Mouse (Mus musculus) hindbrain, embryonic 11.5 days (tissue): ENCODE measurements around the gene Ano10. TPM values are rescaled to one million over a fixed set of nuclear protein-coding genes. Genes with fewer than 3 reads are reported as not detected.

Source experiments
- ATAC-seq: fragments of 200-750 bp; cut with Nextera tagmentation; 2 replicates; pipeline ENCODE4 v1.8.0; 2017; ENCODE audit warnings: mild to moderate bottlenecking, moderate TSS enrichment, moderate library complexity; ENCODE audit not compliant: low FRiP score
- DNase-seq: peaks from one replicate; pipeline ENCODE4 v3.0.0-alpha.2; 2015; ENCODE audit warnings: low spot score
- H3K27ac ChIP-seq: fragments of 300-500 bp; sonication (generic); 2 replicates; pipeline ENCODE4 v1.5.1; 2014; ENCODE audit warnings: mild to moderate bottlenecking, low read depth, low read length
- H3K27me3 ChIP-seq: fragments of 300-500 bp; sonication (generic); 2 replicates; pipeline ENCODE4 v1.6.1; 2014; ENCODE audit warnings: mild to moderate bottlenecking, low read length, moderate library complexity, mixed read lengths; ENCODE audit not compliant: control insufficient read depth, insufficient read depth
- H3K36me3 ChIP-seq: fragments of 300-500 bp; sonication (generic); 2 replicates; pipeline ENCODE4 v1.6.1; 2014; ENCODE audit warnings: mild to moderate bottlenecking, low read length, moderate library complexity, mixed read lengths; ENCODE audit not compliant: control insufficient read depth, insufficient read depth
- H3K4me1 ChIP-seq: fragments of 300-500 bp; sonication (generic); replicated peaks from 2 replicates; pipeline ENCODE4 v1.6.1; 2014; ENCODE audit warnings: low read length, mixed read lengths; ENCODE audit not compliant: control insufficient read depth, insufficient read depth
- H3K4me2 ChIP-seq: fragments of 300-500 bp; sonication (generic); replicated peaks from 2 replicates; pipeline ENCODE4 v1.6.1; 2014; ENCODE audit warnings: mild to moderate bottlenecking, low read depth, low read length
- H3K4me3 ChIP-seq: fragments of 300-500 bp; sonication (generic); 2 replicates; pipeline ENCODE4 v1.5.1; 2014; ENCODE audit warnings: low read depth, low read length
- H3K9ac ChIP-seq: fragments of 300-500 bp; sonication (generic); 2 replicates; pipeline ENCODE4 v1.6.1; 2014; ENCODE audit warnings: low read depth, low read length
- H3K9me3 ChIP-seq: fragments of 300-500 bp; sonication (generic); 2 replicates; pipeline ENCODE4 v1.6.1; 2016; ENCODE audit warnings: low read length; ENCODE audit not compliant: control insufficient read depth
- WGBS: fragments of 180-500 bp; shearing (Covaris S2); extraction: QIAGEN DNeasy Blood & Tissue Kit; methylation state at CpG from one replicate; pipeline ENCODE4 v1.1.7; 2014; 5-methylcytosine and 5-hydroxymethylcytosine counted together
- polyA plus RNA-seq: library from polyadenylated mRNA; unstranded; fragments of >200 nt; fragmentation: Nextera tagmentation; extraction: Ambion mirVana; gene quantifications from 2 replicates; pipeline ENCODE4 v1.2.1, GENCODE M21; 2014

Gene Ano10
- polyA plus RNA-seq, 1 experiment from 2014 or later, result 52.5 TPM

DNA sequence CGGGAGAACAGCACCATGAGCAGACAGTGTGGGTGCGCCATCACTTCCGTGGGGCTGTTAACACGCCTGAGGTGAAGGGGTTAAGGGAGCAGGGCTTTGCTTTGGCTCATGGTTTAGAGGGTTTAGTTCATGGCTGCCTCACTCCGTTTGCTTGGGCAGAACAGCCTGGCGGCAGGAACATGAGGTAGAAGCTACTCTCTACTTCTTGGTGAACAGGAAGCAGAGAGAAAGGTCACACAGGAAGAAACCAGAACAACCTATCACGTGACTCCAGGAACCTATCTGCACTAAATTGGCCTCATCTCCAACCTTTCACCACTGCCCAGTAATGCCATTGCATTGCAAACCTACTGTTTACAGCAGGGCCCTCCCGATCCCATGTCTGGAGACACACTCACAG, 48.3 kb downstream of the Ano10 start:
- H3K27ac ChIP-seq, result no peak overlapping the region
- H3K9me3 ChIP-seq, result no peaks in the 10 kb centered on the region
- no peak overlapping the region for H3K4me3 ChIP-seq
- no peak overlapping the region for H3K9ac ChIP-seq
- ATAC-seq (no peak), DNase-seq (no peak)
- H3K36me3 ChIP-seq, result no peaks in the 10 kb centered on the region
- H3K4me2 ChIP-seq, result no peak overlapping the region
- no peaks in the 10 kb centered on the region for H3K4me1 ChIP-seq
- WGBS, result 81% methylated on average over 8 of the region's 8 CpGs
- H3K27me3 ChIP-seq, result no peaks in the 10 kb centered on the region; the same call in 1 of the 2 replicates

DNA sequence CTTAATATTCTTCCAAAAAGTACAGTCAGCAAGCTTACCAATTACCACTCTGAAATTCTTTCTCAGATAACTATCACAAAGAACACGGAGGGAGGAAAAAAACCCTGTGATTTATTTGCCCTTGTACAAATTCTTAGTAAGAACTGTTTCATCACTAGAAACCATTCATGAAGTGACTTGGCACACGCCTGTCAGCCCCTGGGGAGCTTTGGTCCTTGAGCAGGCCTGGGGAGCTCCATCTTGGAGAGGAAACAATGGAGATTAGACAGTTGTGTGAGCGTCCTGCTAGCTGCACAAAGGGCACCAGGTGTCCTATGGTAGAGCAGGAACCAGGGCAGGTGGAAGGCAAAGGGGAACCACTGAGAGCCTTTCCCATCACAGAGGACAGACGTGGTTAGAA, 48.8 kb downstream of the Ano10 start:
- DNase-seq, result no peak
- Histone ChIP-seq H3K27me3 (no peaks in the 10 kb centered on the region; the same call in 1 of the 2 replicates), H3K4me2 (no peak overlapping the region), H3K9ac (no peak overlapping the region), H3K4me1 (no peaks in the 10 kb centered on the region), H3K9me3 (no peaks in the 10 kb centered on the region), H3K36me3 (no peaks in the 10 kb centered on the region), H3K4me3 (no peak overlapping the region), H3K27ac (no peak overlapping the region)
- ATAC-seq, result no peak
- WGBS, result 80% methylated on average over 4 of the region's 4 CpGs

DNA sequence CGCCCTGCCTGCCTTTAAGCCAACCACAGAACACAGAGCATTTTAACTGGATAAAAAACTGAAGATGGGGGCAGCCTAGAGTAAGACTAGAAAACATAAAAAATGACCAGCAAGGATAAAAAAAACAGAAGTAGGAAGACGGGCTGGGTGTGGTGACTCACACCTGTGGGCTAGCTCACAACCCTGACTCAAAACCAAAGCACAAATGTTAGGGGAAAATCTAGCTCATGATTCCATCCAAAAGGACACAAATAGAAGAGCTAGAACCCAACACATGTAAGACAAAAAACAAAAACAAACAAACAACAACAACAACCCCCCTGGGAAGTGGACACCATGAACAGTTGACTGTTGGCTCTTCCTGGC, 49.4 kb downstream of the Ano10 start:
- Histone ChIP-seq H3K9me3 (no peaks in the 10 kb centered on the region), H3K27ac (no peak overlapping the region), H3K4me3 (no peak overlapping the region), H3K36me3 (no peaks in the 10 kb centered on the region), H3K9ac (no peak overlapping the region), H3K4me2 (no peak overlapping the region), H3K4me1 (no peaks in the 10 kb centered on the region), H3K27me3 (no peaks in the 10 kb centered on the region; the same call in 1 of the 2 replicates)
- no peak for ATAC-seq
- WGBS, result 37% methylated on average over 2 of the region's 2 CpGs
- DNase-seq, result no peak

DNA sequence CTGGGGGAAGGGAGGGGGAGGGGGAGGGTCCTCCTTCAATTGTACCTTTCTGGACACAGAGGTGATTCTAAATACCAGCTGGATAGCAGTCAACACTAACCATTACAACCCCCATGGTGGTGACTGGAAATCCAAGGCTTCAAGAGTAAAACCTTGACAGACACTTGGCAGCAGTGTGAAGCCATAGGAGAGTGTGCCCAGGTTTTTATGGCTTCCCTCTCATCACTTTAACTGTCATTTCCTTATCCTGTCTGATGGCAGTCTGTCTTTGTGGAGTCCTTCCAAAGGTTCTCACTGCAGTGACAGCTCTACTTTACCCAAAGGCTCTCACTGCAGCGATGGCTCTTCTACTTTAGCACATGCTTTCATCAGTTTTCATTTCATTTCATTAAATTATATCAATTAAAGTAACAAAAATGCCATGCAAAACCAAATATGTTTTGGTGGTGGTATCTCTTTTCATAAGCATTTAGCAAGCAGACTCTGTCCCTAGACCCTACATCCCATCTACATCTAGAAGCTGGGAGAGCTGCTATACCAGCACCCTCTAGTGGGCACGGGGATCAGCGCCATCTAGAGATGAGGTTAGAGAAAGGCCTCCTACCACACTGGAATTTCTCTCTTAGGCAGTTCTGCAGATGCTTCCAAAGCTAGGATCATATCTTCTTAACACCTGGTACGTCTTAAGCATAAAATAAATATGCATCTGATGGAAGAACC, 50.0 kb downstream of the Ano10 start:
- no peak overlapping the region for H3K4me2 ChIP-seq
- H3K27me3 ChIP-seq, result no peaks in the 10 kb centered on the region; the same call in 1 of the 2 replicates
- DNase-seq, result peak; percentile 65
- no peaks in the 10 kb centered on the region for H3K36me3 ChIP-seq
- no peak for ATAC-seq
- 32% methylated on average over 4 of the region's 4 CpGs for WGBS
- H3K9me3 ChIP-seq, result no peaks in the 10 kb centered on the region
- H3K4me3 ChIP-seq, result no peak overlapping the region
- no peak overlapping the region for H3K9ac ChIP-seq
- H3K27ac ChIP-seq, result no peak overlapping the region
- no peaks in the 10 kb centered on the region for H3K4me1 ChIP-seq

DNA sequence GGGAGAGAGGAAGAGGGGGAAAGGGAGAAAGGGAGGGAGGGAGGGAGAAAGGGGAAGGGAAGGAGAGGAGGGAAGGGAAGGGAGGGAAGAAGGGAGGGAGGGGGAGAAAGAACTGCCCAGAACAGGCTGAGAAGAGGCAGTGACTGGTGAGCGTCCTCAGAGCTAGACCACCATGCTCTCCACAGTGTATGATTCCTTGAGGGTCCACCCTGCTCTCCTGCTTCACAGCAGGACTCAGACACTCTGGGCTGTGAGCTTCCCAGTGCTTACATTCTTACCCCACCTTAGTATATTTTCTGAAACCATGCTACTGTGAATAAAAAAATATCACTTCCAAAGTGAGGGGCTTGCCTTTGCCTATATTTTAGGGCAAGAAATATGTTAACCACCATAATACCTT, 50.9 kb downstream of the Ano10 start:
- H3K4me3 ChIP-seq, result no peak overlapping the region
- no peak for ATAC-seq
- no peaks in the 10 kb centered on the region for H3K9me3 ChIP-seq
- no peak overlapping the region for H3K9ac ChIP-seq
- WGBS, result 69% methylated on average over 1 of the region's 1 CpGs
- no peaks in the 10 kb centered on the region for H3K4me1 ChIP-seq
- DNase-seq, result no peak
- H3K27ac ChIP-seq, result no peak overlapping the region
- H3K27me3 ChIP-seq, result no peaks in the 10 kb centered on the region; the same call in 1 of the 2 replicates
- no peak overlapping the region for H3K4me2 ChIP-seq
- H3K36me3 ChIP-seq, result no peaks in the 10 kb centered on the region

DNA sequence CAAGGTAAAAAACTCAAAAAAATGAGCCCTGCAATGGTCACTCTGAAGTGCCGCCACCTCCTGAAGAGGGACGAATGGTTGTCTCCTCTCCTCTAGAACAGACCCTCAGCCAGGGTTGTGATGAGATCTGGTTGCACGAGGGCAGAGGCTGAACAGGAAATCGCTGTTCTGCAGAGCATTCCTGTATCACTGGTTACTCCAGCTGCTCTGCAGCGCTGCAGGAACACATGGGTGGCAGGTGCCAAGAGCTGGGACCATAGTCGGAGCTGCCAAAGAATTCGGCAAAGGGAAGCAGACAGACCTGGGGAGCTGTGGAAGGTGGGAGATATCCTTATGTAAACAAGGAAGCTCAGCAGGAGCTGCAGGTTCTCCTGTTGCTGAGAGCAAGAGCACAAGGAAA, 51.4 kb downstream of the Ano10 start:
- DNase-seq, result no peak

DNA sequence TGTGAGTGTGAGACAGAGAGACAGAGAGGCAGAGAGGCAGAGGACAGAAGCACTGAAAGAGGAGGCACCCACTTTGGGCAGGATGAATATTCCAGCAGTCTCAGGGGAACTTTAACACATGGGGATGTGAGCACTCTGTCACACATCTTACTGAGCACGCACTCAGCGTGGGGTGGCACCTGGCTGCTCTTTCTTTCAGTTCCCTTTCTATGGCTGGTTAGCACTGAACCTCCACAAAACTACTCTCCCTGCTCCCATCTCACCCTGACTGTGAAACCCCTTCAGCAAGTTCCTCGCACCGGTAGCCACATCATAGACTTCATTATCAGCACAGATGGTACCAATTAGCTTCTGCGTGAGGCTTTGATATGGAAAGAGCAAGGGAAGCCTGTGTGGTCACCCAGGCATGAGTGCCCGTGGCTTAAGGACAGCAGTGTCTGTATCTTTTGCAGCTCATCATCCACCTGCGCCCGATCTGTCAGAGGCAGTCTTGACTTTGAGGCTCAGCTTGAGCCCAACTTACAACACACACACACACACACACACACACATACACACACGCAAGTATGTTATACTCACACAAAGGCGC, 52.3 kb downstream of the Ano10 start:
- Histone ChIP-seq H3K27me3 (no peaks in the 10 kb centered on the region; the same call in 1 of the 2 replicates), H3K4me2 (no peak overlapping the region), H3K36me3 (no peaks in the 10 kb centered on the region), H3K27ac (no peak overlapping the region), H3K4me1 (no peaks in the 10 kb centered on the region), H3K9ac (no peak overlapping the region), H3K9me3 (no peaks in the 10 kb centered on the region), H3K4me3 (no peak overlapping the region)
- DNase-seq, result no peak
- 55% methylated on average over 10 of the region's 10 CpGs for WGBS
- no peak for ATAC-seq

More for the DNA sequence above, 51.4 kb downstream of the Ano10 start:
- Histone ChIP-seq H3K27ac (no peak overlapping the region), H3K36me3 (no peaks in the 10 kb centered on the region), H3K4me3 (no peak overlapping the region), H3K9ac (no peak overlapping the region), H3K4me2 (no peak overlapping the region), H3K4me1 (no peaks in the 10 kb centered on the region), H3K9me3 (no peaks in the 10 kb centered on the region), H3K27me3 (no peaks in the 10 kb centered on the region; the same call in 1 of the 2 replicates)
- WGBS, result 34% methylated on average over 7 of the region's 7 CpGs
- ATAC-seq, result no peak

DNA sequence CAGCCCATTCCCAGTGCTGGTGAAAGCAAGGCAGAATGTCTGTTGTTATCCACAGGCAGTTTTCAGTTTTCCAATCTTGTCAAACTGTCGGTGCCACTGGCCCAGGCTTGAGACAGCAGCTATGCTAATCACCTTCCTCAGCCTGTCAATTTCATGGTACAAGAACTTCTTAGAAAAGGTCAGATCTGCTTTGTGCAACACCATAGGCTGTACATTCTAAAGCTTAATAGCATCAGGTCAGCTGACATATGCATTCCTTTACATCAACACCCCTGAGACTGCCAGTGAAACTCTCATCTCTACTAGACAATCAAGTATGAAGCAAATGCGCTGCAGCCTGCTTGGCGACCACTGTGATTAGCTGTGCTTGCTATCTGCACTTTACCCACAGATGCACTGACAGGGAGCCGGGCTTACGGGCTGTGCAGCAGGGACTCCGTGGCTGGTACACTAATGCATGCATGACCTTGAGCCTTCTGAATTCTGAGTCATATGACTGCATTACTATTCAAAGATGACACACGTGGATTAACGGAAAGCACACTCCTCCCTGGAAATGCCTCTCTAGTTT, 53.5 kb downstream of the Ano10 start:
- Histone ChIP-seq H3K4me1 (no peaks in the 10 kb centered on the region), H3K4me3 (no peak overlapping the region), H3K36me3 (no peaks in the 10 kb centered on the region), H3K9ac (no peak overlapping the region), H3K27me3 (no peaks in the 10 kb centered on the region), H3K27ac (no peak overlapping the region), H3K9me3 (no peaks in the 10 kb centered on the region), H3K4me2 (no peak overlapping the region)
- 43% methylated on average over 8 of the region's 8 CpGs for WGBS
- DNase-seq, result no peak
- 0 out of 2 replicates have a peak, but pooled peaks have one; percentile 51 for ATAC-seq

DNA sequence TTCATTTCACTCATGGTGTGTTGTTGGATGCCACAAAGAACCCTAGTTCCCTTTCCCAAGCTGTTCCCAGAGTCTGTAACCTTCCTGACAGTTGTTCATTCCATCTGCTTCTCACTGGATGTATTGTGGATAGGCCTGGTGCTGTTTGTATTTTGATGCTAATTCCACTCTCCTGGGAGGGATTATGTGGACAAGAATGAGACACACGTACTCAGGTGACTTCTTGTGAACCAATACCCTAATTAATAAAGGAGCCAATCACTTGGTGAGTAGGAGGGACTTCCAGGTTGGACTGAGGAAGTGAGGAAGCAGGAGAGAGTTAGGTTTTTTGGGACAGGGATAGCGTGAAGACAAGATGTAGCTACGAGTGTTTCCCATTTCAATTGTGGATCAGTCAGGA, 59.5 kb downstream of the Ano10 start:
- no peak for ATAC-seq
- no peak overlapping the region for H3K4me3 ChIP-seq
- H3K9ac ChIP-seq, result no peak overlapping the region
- H3K9me3 ChIP-seq, result no peaks in the 10 kb centered on the region
- no peak overlapping the region for H3K27ac ChIP-seq
- no peak for DNase-seq
- H3K36me3 ChIP-seq, result no peaks in the 10 kb centered on the region
- 77% methylated on average over 3 of the region's 3 CpGs for WGBS
- H3K4me2 ChIP-seq, result no peak overlapping the region
- H3K27me3 ChIP-seq, result no peaks in the 10 kb centered on the region
- no peaks in the 10 kb centered on the region for H3K4me1 ChIP-seq
